Mouse (Mus musculus) neural tube, embryonic 11.5 days (tissue): Measurements from ENCODE around the gene Rsph6a. TPM values are rescaled to one million over a fixed set of nuclear protein-coding genes. Genes with fewer than 3 reads are reported as not detected.

Experiments
- ATAC-seq: fragments of 200-750 bp; cut with Nextera tagmentation; 2 replicates; pipeline ENCODE4 v1.8.0; 2017; ENCODE audit warnings: moderate number of reproducible peaks, mild to moderate bottlenecking, moderate TSS enrichment, moderate library complexity; ENCODE audit not compliant: insufficient read depth, low FRiP score, low TSS enrichment
- DNase-seq: peaks from one replicate; pipeline ENCODE4 v3.0.0-alpha.2; 2015; ENCODE audit warnings: low spot score
- H3K27ac ChIP-seq: fragments of 300-500 bp; sonication (generic); 2 replicates; pipeline ENCODE4 v1.5.1; 2014; ENCODE audit warnings: low read depth, mild to moderate bottlenecking, low read length
- H3K27me3 ChIP-seq: fragments of 300-500 bp; sonication (generic); 2 replicates; pipeline ENCODE4 v1.6.1; 2014; ENCODE audit warnings: mild to moderate bottlenecking, low read length, mixed read lengths; ENCODE audit not compliant: control insufficient read depth, insufficient read depth
- H3K36me3 ChIP-seq: fragments of 300-500 bp; sonication (generic); 2 replicates; pipeline ENCODE4 v1.6.1; 2014; ENCODE audit warnings: mild to moderate bottlenecking, low read length, moderate library complexity, mixed read lengths; ENCODE audit not compliant: control insufficient read depth, insufficient read depth
- H3K4me1 ChIP-seq: fragments of 300-500 bp; sonication (generic); 2 replicates; pipeline ENCODE4 v1.6.1; 2014; ENCODE audit warnings: low read length, mixed read lengths; ENCODE audit not compliant: control insufficient read depth, insufficient read depth
- H3K4me2 ChIP-seq: fragments of 300-500 bp; sonication (generic); 2 replicates; pipeline ENCODE4 v1.6.1; 2014; ENCODE audit warnings: low read depth, mild to moderate bottlenecking, moderate library complexity
- H3K4me3 ChIP-seq: fragments of 300-500 bp; sonication (generic); 2 replicates; pipeline ENCODE4 v1.5.1; 2014; ENCODE audit warnings: low read depth, low read length
- H3K9ac ChIP-seq: fragments of 300-500 bp; sonication (generic); 2 replicates; pipeline ENCODE4 v1.6.1; 2014; ENCODE audit warnings: mild to moderate bottlenecking, low read length
- H3K9me3 ChIP-seq: fragments of 300-500 bp; sonication (generic); 2 replicates; pipeline ENCODE4 v1.6.1; 2016; ENCODE audit warnings: low read length; ENCODE audit not compliant: control insufficient read depth
- WGBS: fragments of 180-500 bp; shearing (Covaris S2); extraction: QIAGEN DNeasy Blood & Tissue Kit; methylation state at CpG from one replicate; pipeline ENCODE4 v1.1.7; 2014; 5-methylcytosine and 5-hydroxymethylcytosine counted together
- polyA plus RNA-seq: library from polyadenylated mRNA; unstranded; fragments of >200 nt; fragmentation: Nextera tagmentation; extraction: Ambion mirVana; gene quantifications from 2 replicates; pipeline ENCODE4 v1.2.1, GENCODE M21; 2014

Gene Rsph6a
- polyA plus RNA-seq, 1 experiment from 2014 or later, result not detected

DNA sequence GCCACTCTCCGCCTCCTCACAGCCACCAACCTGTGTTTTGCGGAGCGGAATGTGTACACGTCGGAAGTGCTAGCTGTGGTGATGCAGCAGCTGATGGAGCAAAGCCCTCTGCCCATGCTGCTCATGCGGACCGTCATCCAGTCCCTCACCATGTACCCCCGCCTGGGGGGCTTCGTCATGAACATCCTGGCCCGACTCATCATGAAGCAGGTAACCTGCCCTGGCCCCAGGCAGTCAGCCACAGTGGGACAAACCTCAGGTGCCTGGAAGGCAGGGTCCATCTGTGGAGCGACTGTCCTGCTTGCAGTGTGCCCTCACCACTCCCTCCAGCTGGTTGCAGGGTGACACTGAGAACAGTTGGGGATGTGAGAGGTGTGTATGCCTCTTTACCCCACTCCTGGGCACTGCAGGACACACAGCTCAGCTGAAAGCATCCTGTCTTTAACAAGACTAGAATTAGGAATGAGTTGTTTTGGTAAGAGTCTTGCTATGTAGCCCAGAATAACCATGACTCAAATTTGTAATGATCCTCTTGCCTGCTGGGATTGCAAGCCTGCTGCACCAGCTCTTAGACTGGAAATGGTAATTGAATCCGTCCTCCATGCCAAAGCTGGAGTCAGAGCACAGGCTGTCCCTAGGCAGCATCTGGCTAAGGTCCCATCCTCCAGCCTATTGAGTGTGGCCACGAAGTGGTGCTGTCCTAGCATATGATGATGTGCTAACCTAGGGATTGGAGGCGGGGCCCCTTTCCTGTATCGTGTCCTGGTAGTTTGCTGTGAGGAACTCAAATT lies 1.9 kb upstream of the Rsph6a start:
- H3K36me3 ChIP-seq, result peaks cover 22% of the 10 kb centered on the region

DNA sequence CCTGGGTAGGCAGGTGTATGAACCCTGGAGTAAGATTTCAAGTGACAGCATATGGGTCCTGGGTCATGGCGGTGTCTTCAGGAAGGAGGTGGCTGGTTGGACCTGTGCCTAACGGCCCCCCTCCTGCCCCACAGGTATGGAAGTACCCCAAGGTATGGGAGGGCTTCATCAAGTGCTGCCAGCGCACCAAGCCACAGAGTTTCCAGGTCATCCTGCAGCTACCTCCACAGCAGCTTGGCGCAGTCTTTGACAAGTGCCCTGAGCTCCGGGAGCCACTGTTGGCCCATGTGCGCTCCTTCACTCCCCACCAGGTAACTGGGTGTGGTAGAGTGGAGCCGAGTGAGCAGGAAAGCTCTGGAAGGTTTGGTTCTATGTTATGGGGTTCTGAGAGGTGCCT lies 1.4 kb upstream of the Rsph6a start:
- H3K9me3 ChIP-seq, result no peaks in the 10 kb centered on the region
- DNase-seq (no peak), ATAC-seq (no peak)
- H3K4me2 ChIP-seq, result no peak overlapping the region
- H3K27ac ChIP-seq, result no peak overlapping the region
- 90% methylated on average over 7 of the region's 7 CpGs for WGBS
- H3K36me3 ChIP-seq, result peaks cover 21% of the 10 kb centered on the region
- H3K4me3 ChIP-seq, result no peak overlapping the region
- no peak overlapping the region for H3K9ac ChIP-seq
- no peaks in the 10 kb centered on the region for H3K27me3 ChIP-seq
- no peaks in the 10 kb centered on the region; the same call in 1 of the 2 replicates for H3K4me1 ChIP-seq

More for the DNA sequence above, 1.9 kb upstream of the Rsph6a start:
- ATAC-seq (no peak), DNase-seq (no peak)
- Histone ChIP-seq H3K27ac (no peak overlapping the region), H3K9ac (no peak overlapping the region), H3K4me2 (no peak overlapping the region), H3K4me1 (no peaks in the 10 kb centered on the region; the same call in 1 of the 2 replicates), H3K4me3 (no peak overlapping the region), H3K9me3 (no peaks in the 10 kb centered on the region), H3K27me3 (no peaks in the 10 kb centered on the region)
- WGBS, result 89% methylated on average over 15 of the region's 15 CpGs

DNA sequence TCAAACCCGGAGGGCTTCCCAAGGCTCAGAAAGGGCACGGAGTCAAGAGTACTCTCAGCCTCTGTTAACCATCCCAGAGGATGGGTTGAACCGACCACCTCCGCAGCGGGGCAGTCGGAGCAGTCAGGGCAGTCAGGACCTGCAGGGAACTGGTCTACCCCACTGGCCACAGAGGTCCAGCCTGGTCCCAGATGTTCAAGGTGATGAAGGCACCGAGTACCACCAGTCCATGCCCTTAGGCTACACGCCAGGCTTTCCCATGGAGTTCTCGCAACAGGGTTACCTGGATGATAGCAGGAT lies 237 bp downstream of the Rsph6a start:
- Histone ChIP-seq H3K4me1 (no peaks in the 10 kb centered on the region; the same call in 1 of the 2 replicates), H3K4me3 (no peak overlapping the region), H3K4me2 (peak overlapping the region; percentile 42), H3K9me3 (no peaks in the 10 kb centered on the region), H3K27me3 (no peaks in the 10 kb centered on the region), H3K36me3 (peaks cover 11% of the 10 kb centered on the region), H3K9ac (no peak overlapping the region), H3K27ac (no peak overlapping the region)
- no peak for DNase-seq
- WGBS, result 65% methylated on average over 9 of the region's 9 CpGs
- 0 out of 2 replicates have a peak, but pooled peaks have one; percentile 31 for ATAC-seq

DNA sequence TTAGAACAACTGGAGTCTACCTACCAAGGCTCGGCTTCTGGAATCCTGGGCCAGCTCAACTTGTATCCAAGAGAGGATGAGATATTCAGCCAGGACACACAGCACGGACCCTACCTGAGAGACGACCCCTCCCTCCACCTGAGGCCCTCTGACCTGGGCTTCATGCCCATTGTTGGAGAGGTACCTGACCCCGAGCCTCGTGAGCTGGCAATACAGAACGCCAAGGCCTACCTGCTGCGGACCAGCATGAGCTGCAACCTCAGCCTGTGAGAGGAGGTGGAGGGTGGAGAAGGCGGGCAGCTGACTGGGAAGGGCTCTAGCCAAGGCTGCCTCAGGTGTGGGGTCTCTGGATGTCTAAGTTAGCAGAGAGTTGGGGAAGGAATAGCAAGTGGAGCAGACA lies 618 bp downstream of the Rsph6a start:
- WGBS, result 90% methylated on average over 8 of the region's 8 CpGs

DNA sequence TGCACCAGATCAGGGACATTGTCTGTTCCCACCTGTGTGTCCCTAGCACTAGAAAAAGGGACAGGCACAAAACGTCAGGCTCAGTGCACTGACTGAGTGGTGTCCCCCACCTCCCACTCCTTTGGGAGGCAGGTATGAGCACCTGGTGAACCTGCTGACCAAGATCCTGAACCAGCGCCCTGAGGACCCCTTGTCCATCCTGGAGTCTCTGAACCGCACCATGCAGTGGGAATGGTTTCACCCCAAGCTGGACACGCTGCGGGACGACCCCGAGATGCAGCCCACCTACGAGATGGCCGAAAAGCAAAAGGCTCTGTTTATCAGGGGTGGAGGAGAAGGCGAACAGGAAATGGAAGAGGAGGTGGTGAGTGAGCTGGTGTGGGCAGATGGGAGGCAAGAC lies 2.9 kb downstream of the Rsph6a start:
- Histone ChIP-seq H3K27me3 (no peaks in the 10 kb centered on the region), H3K9ac (no peak overlapping the region), H3K4me1 (no peaks in the 10 kb centered on the region; the same call in 1 of the 2 replicates), H3K4me2 (no peak overlapping the region), H3K4me3 (no peak overlapping the region), H3K9me3 (no peaks in the 10 kb centered on the region), H3K27ac (no peak overlapping the region), H3K36me3 (peaks cover 2% of the 10 kb centered on the region)
- DNase-seq (no peak), ATAC-seq (no peak)
- 90% methylated on average over 10 of the region's 10 CpGs for WGBS

More for the DNA sequence above, 618 bp downstream of the Rsph6a start:
- Histone ChIP-seq H3K4me1 (no peaks in the 10 kb centered on the region; the same call in 1 of the 2 replicates), H3K4me3 (no peak overlapping the region), H3K9ac (no peak overlapping the region), H3K4me2 (no peak overlapping the region), H3K36me3 (peaks cover 7% of the 10 kb centered on the region), H3K9me3 (no peaks in the 10 kb centered on the region), H3K27ac (no peak overlapping the region), H3K27me3 (no peaks in the 10 kb centered on the region)
- DNase-seq, result no peak
- no peak for ATAC-seq

DNA sequence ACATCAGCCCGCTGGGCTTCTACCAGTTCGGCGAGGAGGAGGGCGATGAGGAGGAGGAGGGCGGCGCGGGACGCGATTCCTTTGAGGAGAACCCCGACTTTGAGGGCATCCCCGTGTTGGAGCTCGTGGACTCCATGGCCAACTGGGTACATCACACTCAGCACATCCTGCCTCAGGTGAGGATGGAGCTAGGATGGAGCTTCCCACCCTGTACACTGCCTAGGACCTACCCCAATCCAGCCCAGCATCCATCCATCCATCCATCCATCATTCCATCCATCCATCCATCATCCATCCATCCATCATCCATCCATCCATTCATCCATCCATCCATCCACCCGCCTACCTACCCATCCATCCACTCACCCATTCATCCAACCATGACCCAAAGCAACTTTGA lies 11.4 kb downstream of the Rsph6a start:
- WGBS, result 48% methylated on average over 9 of the region's 13 CpGs
- Histone ChIP-seq H3K27ac (no peak overlapping the region), H3K36me3 (no peaks in the 10 kb centered on the region), H3K4me3 (no peak overlapping the region), H3K9ac (no peak overlapping the region), H3K4me1 (no peaks in the 10 kb centered on the region), H3K9me3 (no peaks in the 10 kb centered on the region; the same call in 1 of the 2 replicates), H3K4me2 (no peak overlapping the region), H3K27me3 (peaks cover 25% of the 10 kb centered on the region)
- DNase-seq (no peak), ATAC-seq (no peak)

DNA sequence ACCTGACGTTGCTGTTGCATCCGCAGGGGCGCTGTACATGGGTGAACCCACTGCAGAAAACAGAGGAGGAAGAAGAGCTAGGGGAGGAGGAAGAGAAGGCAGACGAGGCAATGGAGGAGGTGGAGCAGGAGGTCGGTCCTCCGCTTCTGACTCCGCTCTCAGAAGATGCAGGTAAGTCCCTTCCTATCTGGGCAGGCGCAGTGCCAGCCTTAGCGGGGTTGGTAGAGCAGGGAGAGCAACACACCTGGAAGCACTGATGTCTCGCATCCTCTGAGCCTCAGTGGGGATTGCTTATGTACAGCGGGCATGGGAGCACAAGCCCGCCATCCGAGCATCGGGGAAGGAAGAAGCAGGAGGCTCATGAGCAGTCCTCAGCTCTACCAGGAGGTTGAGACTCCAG lies 12.6 kb downstream of the Rsph6a start:
- no peak for DNase-seq
- H3K36me3 ChIP-seq, result no peaks in the 10 kb centered on the region
- H3K27ac ChIP-seq, result no peak overlapping the region
- no peak for ATAC-seq
- no peak overlapping the region for H3K4me2 ChIP-seq
- no peak overlapping the region for H3K9ac ChIP-seq
- no peaks in the 10 kb centered on the region for H3K4me1 ChIP-seq
- no peak overlapping the region for H3K4me3 ChIP-seq
- 44% methylated on average over 14 of the region's 14 CpGs for whole genome bisulfite sequencing
- no peaks in the 10 kb centered on the region; the same call in 1 of the 2 replicates for H3K9me3 ChIP-seq
- H3K27me3 ChIP-seq, result peaks cover 25% of the 10 kb centered on the region

DNA sequence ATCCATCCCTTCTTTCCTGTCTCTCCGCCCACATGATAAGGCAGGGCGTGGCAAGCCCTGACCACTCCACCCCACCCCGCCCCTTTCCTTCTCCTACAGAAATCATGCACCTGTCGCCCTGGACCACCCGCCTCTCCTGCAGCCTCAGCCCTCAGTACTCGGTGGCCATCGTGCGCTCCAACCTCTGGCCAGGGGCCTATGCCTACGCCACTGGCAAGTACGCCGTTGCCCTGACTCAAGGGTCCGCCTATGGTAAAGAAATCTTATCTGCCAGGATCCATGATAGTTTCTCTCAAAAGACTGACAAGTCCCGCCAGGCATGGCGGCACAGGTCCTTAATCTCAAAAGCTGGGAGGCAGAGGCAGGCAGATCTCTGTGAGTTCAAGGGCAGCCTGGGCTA lies 13.4 kb downstream of the Rsph6a start:
- Histone ChIP-seq H3K4me2 (no peak overlapping the region), H3K27ac (no peak overlapping the region), H3K36me3 (no peaks in the 10 kb centered on the region), H3K4me1 (no peaks in the 10 kb centered on the region), H3K4me3 (no peak overlapping the region), H3K9me3 (no peaks in the 10 kb centered on the region; the same call in 1 of the 2 replicates), H3K27me3 (peaks cover 25% of the 10 kb centered on the region), H3K9ac (no peak overlapping the region)
- DNase-seq, result no peak
- 74% methylated on average over 10 of the region's 14 CpGs for WGBS
- ATAC-seq, result no peak

DNA sequence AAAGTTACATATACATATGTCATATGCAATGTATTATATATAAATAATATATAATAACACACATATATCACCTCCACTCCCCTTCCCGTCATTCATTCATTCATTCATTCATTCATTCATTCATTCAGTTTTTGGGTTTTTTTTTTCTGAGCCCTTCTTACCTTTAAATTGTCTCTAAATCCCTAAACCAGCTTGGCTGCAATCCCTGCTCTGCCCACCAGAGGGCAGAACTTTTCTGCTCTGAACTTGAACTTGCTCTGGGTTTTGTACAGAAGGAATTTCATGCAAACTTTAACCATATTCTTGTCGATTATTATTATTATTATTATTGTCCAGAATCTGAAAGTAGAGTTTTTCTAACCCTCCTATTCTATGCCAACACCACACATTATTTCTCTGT lies 14.2 kb downstream of the Rsph6a start:
- DNase-seq, result peak; percentile 77
- ATAC-seq, result no peak
- no peaks in the 10 kb centered on the region for H3K36me3 ChIP-seq
- H3K4me3 ChIP-seq, result no peak overlapping the region
- H3K4me2 ChIP-seq, result no peak overlapping the region
- no peaks in the 10 kb centered on the region; the same call in 1 of the 2 replicates for H3K9me3 ChIP-seq
- H3K9ac ChIP-seq, result no peak overlapping the region
- peaks cover 25% of the 10 kb centered on the region for H3K27me3 ChIP-seq
- H3K27ac ChIP-seq, result no peak overlapping the region
- 8% methylated on average over 2 of the region's 2 CpGs for WGBS
- H3K4me1 ChIP-seq, result no peaks in the 10 kb centered on the region
